Mouse (Mus musculus) heart, postnatal 0 days (tissue): Measurements from ENCODE around the gene Fank1.

Experiments used
- CTCF ChIP-seq: IDR thresholded peaks from 2 replicates; pipeline ENCODE4 v1.5.1; 2016; ENCODE audit warnings: antibody characterized with exemption, control low read depth, low read depth
- EP300 ChIP-seq: IDR thresholded peaks from 2 replicates; pipeline ENCODE4 v1.6.1; 2016; ENCODE audit warnings: antibody characterized with exemption, low read depth

- TF ChIP-seq CTCF (no peak), EP300 (no peak)
These were observed 122.7 kb downstream of the Fank1 start for GRCm38 (mm10) chr7:133899391-133899790.
